Mouse (Mus musculus): ENCODE results near the gene P2rx7.
A peak's percentile ranks its signal among the peaks of the same experiment; 100 is the strongest.

DNA sequence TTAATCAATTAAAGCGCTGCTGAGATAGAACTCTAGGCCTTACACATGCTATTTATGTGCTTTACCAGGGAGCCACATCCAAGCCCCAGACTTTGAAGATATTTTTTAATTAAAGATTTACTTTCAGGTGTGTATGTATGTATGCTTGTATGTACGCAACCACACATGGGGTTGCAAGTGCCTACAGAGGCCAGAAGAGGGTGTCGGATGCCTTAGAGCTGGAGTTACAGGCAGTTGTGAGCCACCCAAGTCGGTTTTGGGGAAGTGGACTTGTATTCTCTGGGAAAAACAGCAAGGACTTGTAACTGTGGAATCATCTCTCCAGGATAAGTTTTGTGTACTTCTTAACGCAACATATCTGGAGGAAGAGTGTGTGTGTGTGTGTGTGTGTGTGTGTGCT is 3.7 kb upstream of the P2rx7 start:
- no peak for TF ChIP-seq POLR2A (IDR thresholded peaks at IDR 0.05; ENCODE audit: borderline replicate concordance, extremely low read depth, low read depth, low read length)
- peak; percentile 7; the same call in 1 of the 2 replicates for TF ChIP-seq CTCF (IDR thresholded peaks at IDR 0.05; ENCODE audit: insufficient read depth, low read length)
